Mouse (Mus musculus): ENCODE results near the gene Sumf1.

Sumf1 gene

GRCm38 (mm10) chr6:108148435-108148834 is 36.9 kb downstream of the Sumf1 start:
- no peak for DNase-seq (ENCODE audit: low spot score in 2 of 2)

- no peak for DNase-seq (ENCODE audit: low spot score in 2 of 2)
Observed at GRCm38 (mm10) chr6:108146637-108147036, 38.7 kb downstream of the Sumf1 start.

DNA sequence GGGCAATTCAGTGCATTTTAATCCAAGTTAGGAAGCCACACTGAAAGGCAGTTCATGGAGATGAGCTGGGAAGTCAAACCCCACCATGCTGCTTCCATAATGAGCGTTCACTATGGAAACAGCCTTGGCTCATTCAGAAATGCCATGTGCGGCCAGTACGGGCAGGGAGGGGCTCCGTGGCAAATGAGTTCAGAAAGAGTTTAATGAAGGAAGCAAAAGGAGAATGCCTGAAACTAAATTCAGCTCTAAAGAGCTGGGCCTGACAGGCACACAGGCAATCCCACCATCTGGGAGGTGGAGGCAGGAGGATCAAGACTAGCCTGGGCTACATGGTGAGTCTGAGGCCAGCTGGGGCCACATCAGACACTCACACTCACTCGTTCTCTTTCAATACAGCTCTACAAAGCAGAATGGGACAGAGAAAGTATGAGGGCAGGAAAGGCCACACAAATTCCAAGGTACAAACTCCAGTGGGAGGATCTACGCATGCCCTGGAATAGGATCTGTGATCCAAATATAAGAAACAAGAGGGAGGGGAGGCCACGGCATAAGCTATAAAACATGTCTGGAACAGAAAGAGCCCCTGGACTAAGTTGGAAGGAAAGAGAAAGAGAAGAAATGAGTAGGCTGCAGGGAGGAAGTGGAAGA is 39.3 kb downstream of the Sumf1 start:
- no peak for DNase-seq (ENCODE audit: low spot score in 2 of 2)

DNA sequence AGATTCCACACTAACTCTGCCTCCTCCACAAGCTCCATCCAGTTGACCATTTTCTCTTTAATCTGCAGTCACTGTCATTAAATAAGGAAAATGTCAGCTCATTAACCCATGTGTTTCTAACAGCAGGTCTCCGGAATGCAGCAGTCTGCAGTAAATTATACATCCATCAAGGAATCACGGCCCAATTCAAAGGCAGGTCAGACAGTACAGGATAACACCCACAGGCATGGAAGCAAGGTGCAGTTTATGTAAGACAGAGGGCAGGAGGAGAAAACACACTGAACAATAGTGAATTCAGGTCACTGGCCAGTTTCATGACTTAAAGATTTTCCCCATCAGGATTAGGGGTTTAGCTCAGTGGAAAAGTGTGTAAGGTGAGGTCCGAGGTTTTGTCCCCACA is 40.1 kb downstream of the Sumf1 start:
- no peak for DNase-seq (ENCODE audit: low spot score in 2 of 2)

GRCm38 (mm10) chr6:108142796-108143195 is 42.6 kb downstream of the Sumf1 start:
- peak in 1 of 2 experiments; percentile 67 for DNase-seq (ENCODE audit: low spot score in 2 of 2)

DNA sequence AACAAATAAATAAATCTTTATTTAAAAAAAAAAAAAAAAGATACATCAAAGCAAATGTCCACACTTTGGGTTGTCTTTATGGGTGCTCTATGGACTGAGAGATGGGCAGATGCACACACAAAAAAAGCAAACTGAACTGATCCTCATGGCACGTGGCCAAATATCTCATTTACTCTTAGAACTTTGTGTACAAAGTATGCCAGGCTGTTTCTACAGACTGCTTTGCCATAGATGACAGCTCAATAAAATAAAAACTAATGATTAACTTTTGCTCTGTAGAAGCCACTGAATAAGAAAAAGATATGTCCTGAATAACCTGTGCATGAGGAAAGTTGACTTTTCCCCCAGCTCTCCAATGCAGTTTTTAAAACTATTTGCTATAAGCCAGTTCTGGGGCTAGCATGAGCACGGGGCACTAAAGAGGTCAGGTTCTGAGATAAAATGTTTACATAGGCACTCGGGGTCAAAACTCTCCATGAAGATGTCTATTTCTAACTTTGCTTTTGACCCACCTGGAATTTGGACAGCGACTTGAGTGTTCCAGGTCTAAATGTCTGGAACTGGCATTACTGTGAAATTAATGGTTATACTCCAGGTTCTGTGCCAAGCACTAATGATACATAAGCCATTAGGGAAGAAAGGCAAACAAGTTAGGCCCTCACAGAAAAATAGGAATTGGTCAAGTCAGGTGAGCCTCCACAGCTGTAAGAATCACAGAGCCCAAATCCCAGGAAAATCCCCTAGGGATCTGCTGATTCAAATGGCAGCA is 44.5 kb downstream of the Sumf1 start:
- no peak for DNase-seq (ENCODE audit: low spot score in 2 of 2)

DNA sequence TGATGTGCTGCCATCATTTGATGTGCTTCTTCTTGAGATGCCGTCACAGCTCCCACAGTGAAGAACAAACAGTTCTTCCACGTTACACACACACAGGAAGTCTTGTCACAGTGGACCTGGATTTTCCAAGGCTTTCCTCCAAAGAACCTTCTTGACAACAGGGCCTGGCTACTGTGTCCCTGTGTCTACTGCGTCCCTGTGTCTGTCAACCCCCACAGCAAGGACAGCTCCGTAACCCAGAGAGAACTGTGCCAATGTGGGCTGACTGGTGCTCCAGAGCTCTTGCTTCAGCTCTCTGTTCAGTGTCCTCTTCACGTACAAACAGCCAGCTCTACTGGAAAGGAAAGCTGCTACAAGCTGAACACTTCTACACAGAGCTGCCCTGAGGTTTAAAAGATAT is 48.4 kb downstream of the Sumf1 start:
- DNase-seq (ENCODE audit: low spot score in 2 of 2): no peak

- DNase-seq (ENCODE audit: low spot score in 2 of 2): no peak
Observed at GRCm38 (mm10) chr6:108136286-108136685, 49.1 kb downstream of the Sumf1 start.

DNA sequence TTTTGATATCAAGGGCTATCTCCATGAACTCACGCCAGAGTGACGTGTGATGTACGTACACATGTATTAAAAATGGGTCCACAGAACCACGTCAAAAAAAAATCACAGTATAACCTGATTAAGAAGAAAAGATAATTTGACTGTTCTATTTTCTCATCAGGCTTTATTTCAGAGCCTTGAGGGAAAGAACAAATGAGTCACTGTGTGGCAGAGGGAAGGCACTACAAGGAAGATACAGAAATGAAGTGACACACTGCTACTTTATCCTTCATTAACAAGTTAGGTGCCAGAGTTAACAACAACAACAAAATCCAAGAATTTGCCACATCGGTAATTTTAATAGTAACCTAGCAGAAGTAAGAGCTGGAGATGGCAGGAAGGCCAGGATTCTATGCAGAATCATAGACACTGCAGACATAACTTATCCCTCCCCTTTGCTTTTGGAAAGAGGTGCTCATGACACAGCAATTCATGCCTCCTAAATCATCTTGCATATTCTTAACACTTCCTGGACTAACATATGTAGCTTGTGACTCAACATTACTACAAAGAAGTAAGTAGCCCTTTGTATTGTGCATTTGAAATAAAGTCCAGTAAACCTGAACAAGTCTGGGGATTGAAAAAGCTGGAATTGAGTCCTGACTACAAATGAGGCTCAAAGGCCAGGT is 53.0 kb downstream of the Sumf1 start:
- DNase-seq (ENCODE audit: low spot score in 2 of 2): peak in 1 of 2 experiments; percentile 37

DNA sequence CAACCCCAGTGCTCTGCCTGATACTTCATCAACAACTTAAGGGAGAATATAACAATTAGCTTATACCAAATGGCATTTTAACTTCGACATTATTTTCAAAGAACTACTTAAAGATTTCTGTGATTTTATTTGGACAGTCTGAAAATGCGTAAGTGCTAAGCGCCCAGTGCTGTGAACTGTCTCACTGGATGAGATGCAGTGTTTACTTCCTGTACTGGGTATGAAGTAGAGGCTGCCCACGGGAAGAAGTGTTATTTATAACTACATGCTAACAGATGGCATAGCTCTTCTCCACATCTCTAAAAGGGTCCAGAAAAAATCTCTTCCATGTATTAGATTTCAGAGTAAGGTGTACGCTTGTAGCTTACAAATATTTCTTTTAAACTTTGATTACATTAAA is 54.7 kb downstream of the Sumf1 start:
- peak in 1 of 2 experiments; percentile 54 for DNase-seq (ENCODE audit: low spot score in 2 of 2)

DNA sequence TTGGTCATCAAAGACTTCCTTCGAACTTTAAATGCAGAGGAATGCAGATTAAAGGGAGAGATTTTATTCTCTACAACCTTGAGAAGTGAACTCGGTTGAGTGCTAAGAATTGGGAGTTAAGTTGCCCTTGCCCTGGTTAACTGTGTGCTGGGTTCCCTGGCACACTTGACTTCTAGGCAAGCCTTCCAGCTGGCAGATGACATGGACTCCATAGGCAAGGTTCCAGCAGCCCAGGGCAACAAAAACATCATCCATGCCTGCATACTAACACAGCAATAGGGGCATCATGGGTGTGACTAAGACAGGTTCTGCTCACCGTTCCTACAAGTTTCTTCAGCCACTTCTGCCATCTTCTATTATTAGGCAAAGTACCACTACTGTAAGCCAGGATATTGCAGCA is 58.8 kb downstream of the Sumf1 start:
- no peak for DNase-seq (ENCODE audit: low spot score in 2 of 2)

DNA sequence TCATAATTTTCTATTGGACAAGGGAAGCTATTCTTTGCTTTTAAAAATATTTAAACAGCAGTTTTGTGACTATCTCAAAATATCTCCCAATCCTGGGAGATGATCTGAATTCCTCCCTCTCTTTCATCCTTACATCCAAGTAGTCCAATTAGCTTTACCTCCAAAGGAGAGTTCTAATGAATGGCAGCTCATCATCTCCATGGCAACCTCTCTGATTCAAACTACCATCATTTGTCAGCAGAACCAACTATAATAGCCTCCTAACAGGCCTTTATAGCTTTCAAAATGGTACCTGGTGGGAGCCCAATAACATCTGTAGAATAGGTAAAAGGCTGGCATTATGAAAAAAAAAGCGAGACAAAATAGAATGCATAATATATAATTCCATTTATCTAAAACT is 59.9 kb downstream of the Sumf1 start:
- DNase-seq (ENCODE audit: low spot score in 2 of 2): no peak

DNA sequence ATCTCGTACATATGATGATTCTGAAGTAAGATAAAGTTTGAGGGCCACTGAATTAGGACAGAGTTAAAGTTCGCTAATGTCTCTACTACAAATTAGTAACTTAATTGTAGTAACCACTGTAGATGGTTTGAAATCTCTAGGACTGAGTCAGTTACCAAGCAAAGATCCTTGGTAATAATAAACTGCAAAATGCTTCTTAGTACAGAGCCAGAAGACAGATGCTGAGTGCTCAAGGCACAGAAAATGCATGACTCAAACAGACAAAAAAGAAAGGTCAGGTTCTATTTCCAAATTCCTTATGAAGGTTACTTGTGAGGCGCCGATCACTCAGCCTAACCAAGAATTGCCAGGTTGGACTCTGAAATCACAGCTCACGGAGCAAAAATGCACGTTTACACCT is 67.5 kb downstream of the Sumf1 start:
- no peak for DNase-seq (ENCODE audit: low spot score in 2 of 2)

DNA sequence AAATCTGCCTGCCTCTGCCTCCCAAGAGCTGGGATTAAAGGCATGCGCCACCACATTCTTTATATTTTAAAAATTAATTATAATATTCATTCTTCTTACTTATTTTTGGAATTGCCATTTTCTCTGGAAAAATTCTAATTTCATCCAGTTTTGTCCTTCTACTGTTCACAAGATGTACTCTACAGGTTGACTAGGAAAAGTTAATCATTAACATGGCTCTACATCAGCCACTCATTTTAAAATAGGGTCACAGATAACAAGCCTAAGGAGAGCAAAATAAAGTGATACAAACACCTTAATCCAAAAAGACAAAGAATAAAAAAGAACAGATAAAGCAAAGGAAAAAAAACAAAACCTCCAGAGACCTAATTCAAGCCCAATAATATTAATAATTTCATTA is 70.4 kb downstream of the Sumf1 start:
- DNase-seq (ENCODE audit: low spot score in 2 of 2): no peak

DNA sequence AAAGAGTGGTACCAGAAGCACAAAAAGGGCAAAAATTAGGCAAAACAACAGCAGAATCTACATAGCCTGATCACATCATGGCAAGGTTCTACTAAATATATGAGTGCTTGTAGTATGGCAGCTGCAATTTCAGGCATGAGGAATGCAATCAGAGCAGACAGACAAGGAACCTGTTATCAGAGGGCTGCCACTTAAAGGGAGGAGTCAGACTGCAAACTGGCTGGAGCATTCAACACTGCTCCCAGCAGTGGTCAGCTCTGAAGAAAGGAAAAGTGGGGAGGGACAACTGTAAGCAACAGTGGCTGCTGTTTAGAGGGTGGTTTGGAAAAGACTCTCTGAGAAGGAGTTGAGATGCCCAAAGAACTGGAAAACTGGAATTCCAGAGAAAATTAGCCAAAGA is 73.7 kb downstream of the Sumf1 start:
- no peak for DNase-seq (ENCODE audit: low spot score in 2 of 2)

- DNase-seq (ENCODE audit: low spot score in 2 of 2): no peak
Observed at GRCm38 (mm10) chr6:108110336-108110735, 75.0 kb downstream of the Sumf1 start.

- DNase-seq (ENCODE audit: low spot score in 2 of 2): no peak
Observed at GRCm38 (mm10) chr6:108107376-108107775, 78.0 kb downstream of the Sumf1 start.

DNA sequence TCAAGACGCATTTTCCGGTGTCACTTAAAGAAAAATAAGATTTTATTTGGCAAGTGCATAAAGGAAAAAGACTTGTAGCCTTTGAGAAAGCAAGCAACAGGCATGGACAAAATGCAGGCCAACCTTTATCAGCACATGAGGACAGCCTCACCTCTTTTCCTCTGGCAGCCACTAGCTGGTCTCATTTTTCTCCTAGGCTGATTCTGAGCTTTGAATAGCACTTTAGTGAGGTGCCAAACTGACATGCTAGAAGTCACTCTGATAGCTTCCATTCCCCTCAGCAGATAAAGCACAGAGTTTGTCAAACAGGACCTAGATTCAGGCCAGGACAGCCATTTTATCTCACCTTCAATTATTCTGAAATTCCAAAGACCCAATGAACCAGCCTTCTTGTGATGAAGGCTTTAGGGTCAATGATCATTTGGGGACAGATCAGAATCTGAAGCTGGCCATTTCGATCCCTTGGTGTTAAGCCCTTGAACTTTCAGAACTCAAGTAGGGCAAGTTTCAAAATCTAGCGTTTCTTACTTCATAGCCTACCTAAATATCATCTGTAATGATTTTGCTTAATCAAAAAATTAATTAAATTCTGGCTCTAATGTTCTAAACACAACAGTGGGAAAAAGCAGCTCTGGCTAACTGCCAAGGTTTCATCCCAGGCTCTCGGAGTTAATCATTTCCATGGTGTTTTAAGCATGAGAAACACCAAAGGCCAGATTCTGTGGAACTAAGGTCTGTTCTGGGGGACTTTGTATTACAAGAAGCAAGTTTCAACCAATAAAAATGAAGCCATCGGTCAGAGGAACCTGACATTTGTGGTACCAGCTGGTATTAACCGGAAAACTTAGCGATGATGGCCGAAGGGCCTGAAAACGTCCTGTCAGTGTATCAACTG is 83.2 kb downstream of the Sumf1 start:
- no peak for DNase-seq (ENCODE audit: low spot score in 2 of 2)

DNA sequence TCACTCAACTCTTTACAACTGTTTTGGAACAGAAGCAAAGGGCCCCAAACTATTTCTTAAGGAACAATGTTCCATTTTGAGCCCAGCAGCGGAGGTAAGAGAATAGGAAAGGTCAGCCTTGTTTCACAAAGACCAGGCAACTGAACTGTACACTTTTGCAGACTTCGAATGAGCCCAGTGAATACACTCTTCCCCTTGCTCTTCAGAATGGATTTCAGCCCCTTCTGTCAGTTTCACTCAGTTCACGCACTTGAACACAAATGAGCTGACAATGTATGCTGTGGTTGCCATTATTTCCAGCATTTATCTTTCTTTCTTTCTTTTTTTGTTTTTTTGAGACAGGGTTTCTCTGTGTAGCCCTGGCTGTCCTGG is 86.5 kb downstream of the Sumf1 start:
- no peak for DNase-seq (ENCODE audit: low spot score in 2 of 2)

- DNase-seq (ENCODE audit: low spot score in 2 of 2): peak; percentile 25 to 67
Observed at GRCm38 (mm10) chr6:108098171-108098845, 87.1 kb downstream of the Sumf1 start.

DNA sequence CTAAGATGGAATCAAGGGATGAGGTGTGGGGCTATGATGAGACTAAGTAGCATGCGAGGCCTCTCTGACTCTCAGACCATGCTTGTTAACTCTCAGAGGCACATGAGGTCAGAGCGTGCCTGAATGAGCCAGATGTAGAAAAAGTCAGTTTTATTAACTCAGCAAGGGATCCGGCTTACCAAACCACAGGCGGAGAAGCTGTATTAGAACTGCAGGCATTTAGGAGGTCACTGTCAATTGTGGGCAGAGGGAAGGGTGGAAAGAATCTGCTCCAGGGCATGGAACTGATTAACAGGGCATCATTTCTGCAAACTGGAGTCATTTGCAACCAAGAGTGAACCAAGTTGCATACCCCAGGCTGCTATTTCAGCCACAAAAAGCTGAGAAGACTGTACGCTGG is 89.9 kb downstream of the Sumf1 start:
- no peak for DNase-seq (ENCODE audit: low spot score in 2 of 2)

All from frontal cortex, postnatal 36 days (tissue).